Mouse (Mus musculus) MEL (cell line): ENCODE measurements around the gene Mcat. TPM values are rescaled to one million over a fixed set of nuclear protein-coding genes. Genes with fewer than 3 reads are reported as not detected.

Experiments used
- DNase-seq: peaks from one replicate; pipeline ENCODE4 v3.0.0; 2011; ENCODE audit warnings: low read depth, low spot score
- H3K27ac ChIP-seq: 2 replicates; pipeline ENCODE4 v1.5.1; 2012; ENCODE audit warnings: low read depth, mild to moderate bottlenecking, control low read depth, low read length, moderate library complexity; ENCODE audit not compliant: control insufficient read depth
- H3K27me3 ChIP-seq, 2 experiments: fragments of 150-350 bp in 1 of 2; sonication (generic) in 1 of 2; 2 replicates each; pipeline ENCODE4 v1.6.1; 2012; ENCODE audit warnings: low read length in 2 of 2, mild to moderate bottlenecking in 2 of 2, improper control_type of control experiment in 1 of 2, moderate library complexity in 1 of 2; ENCODE audit not compliant: insufficient read depth in 2 of 2, control insufficient read depth in 1 of 2
- H3K36me3 ChIP-seq, 2 experiments: 2 replicates each; pipeline ENCODE4 v1.6.1; 2012 to 2014; ENCODE audit warnings: low read length in 2 of 2, improper control_type of control experiment in 1 of 2, inconsistent platforms in 1 of 2, mild to moderate bottlenecking in 1 of 2; ENCODE audit not compliant: insufficient read depth in 2 of 2, control insufficient read depth in 1 of 2
- H3K4me1 ChIP-seq, 2 experiments: fragments of 150-350 bp in 1 of 2; sonication (generic) in 1 of 2; 2 replicates each; pipeline ENCODE4 v1.6.1; 2012; ENCODE audit warnings: low read length in 2 of 2, improper control_type of control experiment in 1 of 2, mild to moderate bottlenecking in 1 of 2; ENCODE audit not compliant: insufficient read depth in 2 of 2, control insufficient read depth in 1 of 2
- H3K4me3 ChIP-seq, 2 experiments: fragments of 150-350 bp in 1 of 2; sonication (generic) in 1 of 2; 2 replicates each; pipeline ENCODE4 v1.5.1; 2012; ENCODE audit warnings: low read depth in 2 of 2, low read length in 2 of 2, mild to moderate bottlenecking in 2 of 2, moderate library complexity in 2 of 2, control low read depth in 1 of 2, improper control_type of control experiment in 1 of 2; ENCODE audit not compliant: control insufficient read depth in 1 of 2, insufficient read depth in 1 of 2
- H3K79me2 ChIP-seq: 2 replicates; pipeline ENCODE4 v1.6.1; 2012; ENCODE audit warnings: mild to moderate bottlenecking, low read length, moderate library complexity; ENCODE audit not compliant: control insufficient read depth, poor library complexity, insufficient read depth
- H3K9ac ChIP-seq: 2 replicates; pipeline ENCODE4 v1.6.1; 2012; ENCODE audit warnings: low read depth, mild to moderate bottlenecking, control low read depth, low read length, moderate library complexity; ENCODE audit not compliant: control insufficient read depth, poor library complexity, severe bottlenecking
- H3K9me3 ChIP-seq: fragments of 150-350 bp; sonication (generic); replicated peaks from 2 replicates; pipeline ENCODE4 v1.6.1; 2012; ENCODE audit warnings: mild to moderate bottlenecking, low read length, improper control_type of control experiment, moderate library complexity; ENCODE audit not compliant: insufficient read depth
- BHLHE40 ChIP-seq: IDR thresholded peaks from 2 replicates; pipeline ENCODE4 v1.6.1; 2012; ENCODE audit warnings: low read depth, mild to moderate bottlenecking, inconsistent platforms, low read length, improper control_type of control experiment, borderline replicate concordance
- CHD1 ChIP-seq: IDR thresholded peaks from 2 replicates; pipeline ENCODE4 v1.6.1; 2012; ENCODE audit warnings: low read depth, mild to moderate bottlenecking, inconsistent platforms, low read length, improper control_type of control experiment
- CHD2 ChIP-seq: IDR thresholded peaks from 2 replicates; pipeline ENCODE4 v1.6.1; 2011; ENCODE audit warnings: low read length, improper control_type of control experiment
- ELF1 ChIP-seq: IDR thresholded peaks from 2 replicates; pipeline ENCODE4 v1.6.1; 2014; ENCODE audit warnings: low read depth, mild to moderate bottlenecking, inconsistent platforms, low read length, improper control_type of control experiment, moderate library complexity
- GATA1 ChIP-seq: IDR thresholded peaks from 2 replicates; pipeline ENCODE4 v1.6.1; 2011; ENCODE audit warnings: low read depth, low read length, improper control_type of control experiment
- JUND ChIP-seq: IDR thresholded peaks from 2 replicates; pipeline ENCODE4 v1.6.1; 2011; ENCODE audit warnings: low read depth, mild to moderate bottlenecking, improper control_type of control experiment, low read length
- KAT2A ChIP-seq: conservative IDR thresholded peaks from 2 replicates; pipeline ENCODE4 v1.6.1; 2012; ENCODE audit warnings: low read depth, low read length, improper control_type of control experiment, inconsistent platforms
- MAFK ChIP-seq: IDR thresholded peaks from 2 replicates; pipeline ENCODE4 v1.6.1; 2011; ENCODE audit warnings: low read depth, mild to moderate bottlenecking, low read length, improper control_type of control experiment, borderline replicate concordance
- MAX ChIP-seq: IDR thresholded peaks from 2 replicates; pipeline ENCODE4 v1.6.1; 2011; ENCODE audit warnings: low read length, improper control_type of control experiment
- MYC ChIP-seq: IDR thresholded peaks from 2 replicates; pipeline ENCODE4 v1.6.1; 2011; ENCODE audit warnings: low read depth, mild to moderate bottlenecking, low read length, improper control_type of control experiment, moderate library complexity
- POLR2AphosphoS5 ChIP-seq: IDR thresholded peaks from 2 replicates; pipeline ENCODE4 v1.6.1; 2012; ENCODE audit warnings: low read depth, borderline replicate concordance, mild to moderate bottlenecking, inconsistent platforms, low read length, moderate library complexity, mixed read lengths
- TAL1 ChIP-seq: IDR thresholded peaks from 2 replicates; pipeline ENCODE4 v1.6.1; 2012; ENCODE audit warnings: mild to moderate bottlenecking, inconsistent platforms, low read length, moderate library complexity, mixed read lengths
- TCF12 ChIP-seq: IDR thresholded peaks from 2 replicates; pipeline ENCODE4 v1.6.1; 2014; ENCODE audit warnings: low read depth, mild to moderate bottlenecking, inconsistent platforms, low read length, improper control_type of control experiment, moderate library complexity
- ZKSCAN1 ChIP-seq: IDR thresholded peaks from 2 replicates; pipeline ENCODE4 v1.6.1; 2012; ENCODE audit warnings: low read depth, mild to moderate bottlenecking, inconsistent platforms, low read length, improper control_type of control experiment, moderate library complexity
- ZNF384 ChIP-seq: IDR thresholded peaks from 2 replicates; pipeline ENCODE4 v1.6.1; 2012; ENCODE audit warnings: low read depth, mild to moderate bottlenecking, inconsistent platforms, low read length, improper control_type of control experiment
- polyA plus RNA-seq, 2 experiments: library from polyadenylated mRNA; stranded (reverse) in 1 of 2; unstranded in 1 of 2; fragments of >175 nt in 1 of 2; fragments of >200 nt in 1 of 2; gene quantifications; 2 replicates each; pipeline versions ENCODE4 v1.2.1 to v1.2.4; 2012; ENCODE audit warnings: low replicate concordance in 2 of 2, low read depth in 1 of 2; ENCODE audit not compliant: insufficient read length in 2 of 2, insufficient read depth in 1 of 2, missing spikeins in 1 of 2
- total RNA-seq: library from RNA; depleted of rRNA; stranded (reverse); fragments of 300-350 nt; gene quantifications from 2 replicates; pipeline ENCODE4 v1.2.3, GENCODE M21; 2012

Gene Mcat
- total and polyA plus RNA-seq, 3 experiments, result 28.8 to 35.9 TPM; not detected in 1

DNA sequence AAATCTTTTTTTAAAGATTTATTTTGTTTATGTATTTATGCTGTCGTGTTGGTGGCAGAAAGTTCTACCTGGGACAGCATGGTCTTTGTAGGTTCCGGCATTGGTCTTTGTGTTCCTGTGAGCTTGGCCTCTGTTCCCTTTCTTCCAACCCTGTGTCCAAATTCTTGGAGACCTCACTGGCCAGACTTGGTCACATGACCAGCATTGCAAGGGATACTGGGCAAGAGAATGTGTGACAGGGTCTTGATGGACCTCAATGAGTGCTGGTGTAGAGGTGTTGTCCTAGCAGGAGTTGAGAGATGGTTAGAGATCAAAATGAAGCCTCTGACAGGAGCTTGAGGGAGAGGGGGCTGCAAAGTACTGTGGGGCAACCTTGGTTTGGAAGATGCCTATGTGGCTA, 24.7 kb downstream of the Mcat start:
- DNase-seq, result no peak
- H3K79me2 ChIP-seq, result no peaks in the 10 kb centered on the region
- peaks cover 0 to 16% of the 10 kb centered on the region in 2 experiments; a peak in 2 of 4 replicates for H3K4me1 ChIP-seq
- H3K27ac ChIP-seq, result no peak overlapping the region
- no peaks in the 10 kb centered on the region for H3K9me3 ChIP-seq
- peaks cover 0 to 3% of the 10 kb centered on the region in 2 experiments; a peak in 1 of 4 replicates for H3K36me3 ChIP-seq
- no peak overlapping the region for H3K4me3 ChIP-seq
- no peaks in the 10 kb centered on the region for H3K27me3 ChIP-seq
- TF ChIP-seq BHLHE40 (no peak), GATA1 (no peak), POLR2AphosphoS5 (no peak), CHD1 (no peak), TCF12 (no peak)
- H3K9ac ChIP-seq, result no peak overlapping the region

DNA sequence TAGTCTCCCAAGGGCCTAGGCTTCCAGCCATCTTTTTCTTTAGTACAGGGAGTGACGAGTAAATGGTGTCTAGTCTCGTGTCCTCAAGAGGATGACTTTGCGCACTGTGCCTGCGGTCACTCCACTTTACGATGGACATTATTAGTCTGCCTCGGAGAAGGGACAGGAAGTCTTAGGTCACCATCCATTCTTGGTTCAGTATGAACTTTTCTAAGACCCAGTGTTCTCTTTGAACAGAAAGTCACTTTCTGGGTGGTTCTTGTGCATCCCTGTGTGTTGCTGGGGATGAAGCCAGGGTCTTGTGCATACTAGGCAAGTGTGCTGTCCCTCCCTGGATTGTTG, 27.7 kb downstream of the Mcat start:
- TF ChIP-seq ELF1 (no peak), MAX (no peak), CHD2 (no peak), TAL1 (no peak), MYC (no peak), MAFK (no peak), KAT2A (no peak), JUND (no peak), ZNF384 (no peak), ZKSCAN1 (no peak)
- Histone ChIP-seq H3K27ac (no peak overlapping the region), H3K9me3 (no peaks in the 10 kb centered on the region), H3K27me3 (no peaks in the 10 kb centered on the region), H3K4me3 (no peak overlapping the region), H3K79me2 (no peaks in the 10 kb centered on the region), H3K9ac (no peak overlapping the region), H3K4me1 (peaks cover 0 to 16% of the 10 kb centered on the region in 2 experiments; a peak in 2 of 4 replicates), H3K36me3 (peaks cover 0 to 3% of the 10 kb centered on the region in 2 experiments; a peak in 1 of 4 replicates)
- no peak for DNase-seq
